Mouse (Mus musculus) T-cell, adult 2 months (primary cell): ENCODE measurements at regions not wholly inside any gene's neighbourhood (a gene's known extent, or its start where the extent isn't known, plus 50 kb on each side); places are given as distances from the start of the nearest gene placed in this dataset.

ENCODE experiments used
- DNase-seq: peaks from one replicate; pipeline ENCODE4 v3.0.0; 2022; ENCODE audit warnings: low spot score

- no peak for DNase-seq
These were observed 224.3 kb upstream of the Tank start for GRCm38 (mm10) chr2:61354104-61354503.

GRCm38 (mm10) chr2:61347451-61347850 lies 230.9 kb upstream of the Tank start:
- DNase-seq, result no peak

DNA sequence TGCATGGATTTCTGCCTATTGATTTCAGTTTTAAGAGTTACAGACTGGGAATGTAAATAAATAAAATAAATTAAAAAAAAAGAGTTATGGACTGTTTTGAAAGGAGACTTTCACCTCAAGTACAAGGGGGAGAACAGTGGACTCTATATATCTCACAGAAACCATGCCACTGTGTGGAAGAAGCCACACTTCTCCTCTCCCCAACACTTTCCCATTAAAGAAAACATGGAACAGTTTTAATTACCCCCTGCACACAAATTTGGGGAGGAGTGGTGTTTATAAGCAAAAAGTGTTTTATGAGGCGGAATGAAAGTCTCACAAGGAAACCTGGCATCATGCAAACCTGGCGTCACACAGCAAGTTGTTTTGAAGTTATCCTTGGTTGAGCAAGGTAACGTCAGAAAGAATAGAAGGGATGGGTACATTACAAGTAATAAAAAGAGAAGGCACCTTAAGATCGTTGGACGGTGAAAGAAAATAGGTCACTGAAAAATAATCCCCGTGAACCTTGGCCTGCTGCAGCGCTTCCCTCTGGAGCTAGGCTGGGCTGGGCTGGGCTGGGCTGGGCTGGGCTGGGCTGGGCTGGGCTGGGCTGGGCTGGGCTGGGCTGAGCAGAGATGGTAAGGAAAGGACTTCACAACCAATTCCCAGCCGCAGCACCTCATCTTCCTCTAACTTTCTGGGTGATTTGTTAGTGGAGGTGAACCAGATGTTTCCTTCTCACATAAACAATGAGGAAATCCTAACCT lies 232.2 kb upstream of the Tank start:
- no peak for DNase-seq

- DNase-seq, result no peak
These were observed 233.1 kb upstream of the Tank start for GRCm38 (mm10) chr2:61345311-61345710.

DNA sequence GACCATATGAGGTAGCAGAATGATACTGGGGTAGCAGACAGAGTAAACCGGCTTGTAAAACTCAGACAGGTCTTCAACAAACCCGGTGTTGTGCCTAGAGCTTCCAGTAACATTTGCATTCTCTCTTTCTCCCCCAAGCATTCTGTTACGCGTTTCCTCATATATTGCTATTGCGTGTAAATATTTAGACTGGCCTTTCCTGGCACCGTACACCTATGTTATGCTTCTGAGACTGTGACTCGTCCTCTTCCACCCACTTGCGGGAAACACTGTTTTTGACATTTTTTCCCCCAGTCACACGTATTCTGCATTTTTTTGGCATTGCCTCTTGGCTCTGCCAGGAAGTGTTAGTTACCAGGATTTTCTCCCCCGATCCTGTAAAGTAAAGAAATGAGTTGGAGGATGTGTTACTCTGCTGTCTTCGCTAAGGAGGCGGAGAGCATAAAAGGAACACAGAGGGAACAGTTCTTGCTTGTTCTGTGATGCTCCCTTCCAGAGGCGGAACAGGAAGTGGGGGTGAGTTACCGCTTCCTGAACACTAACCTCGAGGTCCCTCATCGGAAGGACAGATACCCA lies 233.7 kb upstream of the Tank start:
- DNase-seq, result no peak

- no peak for DNase-seq
These were observed 237.1 kb upstream of the Tank start for GRCm38 (mm10) chr2:61341254-61341653.

GRCm38 (mm10) chr2:61319226-61319625 lies 259.2 kb upstream of the Tank start:
- DNase-seq, result no peak

- no peak for DNase-seq
These were observed 268.0 kb upstream of the Tank start for GRCm38 (mm10) chr2:61310405-61310804.

DNA sequence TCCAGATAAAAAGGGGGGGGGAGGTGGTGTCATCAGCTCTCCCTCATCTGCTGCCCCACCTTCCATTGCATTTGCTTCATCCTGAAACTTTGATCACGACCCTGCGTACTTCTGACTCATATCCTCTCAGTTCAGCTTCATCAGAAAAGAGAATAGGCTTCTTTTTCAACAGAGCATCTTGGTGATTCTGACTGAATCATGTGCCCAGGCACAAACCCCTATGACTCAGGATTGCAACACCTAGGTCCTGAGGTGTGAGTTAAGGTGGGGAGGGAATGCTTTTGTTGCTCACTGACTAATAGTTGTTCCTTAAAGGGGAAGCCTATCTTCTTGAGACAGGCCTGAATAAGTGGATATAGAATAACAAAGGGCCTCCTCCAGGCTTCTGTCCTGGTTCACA lies 269.2 kb upstream of the Tank start:
- no peak for DNase-seq

GRCm38 (mm10) chr2:61297135-61297534 lies 281.2 kb upstream of the Tank start:
- no peak for DNase-seq

DNA sequence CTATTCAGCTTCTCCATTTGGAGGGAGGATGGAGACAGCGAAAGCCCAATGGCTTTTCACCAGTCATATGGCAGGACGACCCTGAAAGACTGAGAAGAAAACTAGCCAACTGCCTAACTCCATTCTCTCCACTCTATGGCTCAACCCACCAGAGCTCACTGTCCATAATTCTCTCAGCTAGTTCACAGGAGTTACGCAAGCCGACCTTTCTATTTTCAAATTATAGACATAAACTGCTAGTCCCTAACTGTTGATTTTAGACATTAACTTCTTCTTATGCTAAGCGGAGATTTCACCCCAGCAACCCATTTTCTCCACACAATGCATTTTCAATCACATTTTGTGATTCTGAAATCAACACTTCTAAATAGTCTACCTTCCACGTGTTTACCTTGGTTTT lies 281.8 kb upstream of the Tank start:
- no peak for DNase-seq

DNA sequence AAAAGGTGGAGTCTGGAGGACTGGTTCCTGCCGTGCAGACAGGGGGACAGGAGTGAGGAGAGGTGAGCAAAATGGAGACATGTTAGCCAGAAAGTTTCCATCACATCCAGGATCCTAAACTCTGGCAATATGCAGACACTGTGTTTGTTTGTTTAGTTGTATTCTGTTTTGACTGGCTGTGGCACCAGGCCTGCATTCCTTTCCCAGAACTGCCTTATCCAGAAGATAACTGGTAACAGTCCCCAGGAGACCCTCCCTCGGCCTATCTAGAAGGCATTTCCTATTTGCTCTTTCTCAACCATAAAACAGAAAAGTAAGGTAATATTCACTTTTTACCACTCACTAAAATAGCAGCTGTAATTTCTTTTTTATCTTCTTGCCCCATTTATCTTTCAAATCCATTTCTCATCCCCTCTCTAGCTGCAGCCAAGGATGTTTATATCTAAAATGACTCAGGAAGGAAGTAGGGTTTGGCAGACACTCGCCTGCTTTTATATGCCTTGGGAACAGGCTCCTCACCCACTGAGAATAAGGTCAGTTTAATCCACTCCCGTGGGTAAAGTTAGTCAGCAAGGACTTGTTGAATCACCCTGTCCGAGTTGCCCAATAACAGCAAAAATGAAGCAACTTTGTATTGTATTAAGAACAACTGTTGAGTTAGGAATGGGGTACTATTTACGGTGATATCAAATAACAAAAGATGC lies 283.0 kb upstream of the Tank start:
- DNase-seq, result no peak

DNA sequence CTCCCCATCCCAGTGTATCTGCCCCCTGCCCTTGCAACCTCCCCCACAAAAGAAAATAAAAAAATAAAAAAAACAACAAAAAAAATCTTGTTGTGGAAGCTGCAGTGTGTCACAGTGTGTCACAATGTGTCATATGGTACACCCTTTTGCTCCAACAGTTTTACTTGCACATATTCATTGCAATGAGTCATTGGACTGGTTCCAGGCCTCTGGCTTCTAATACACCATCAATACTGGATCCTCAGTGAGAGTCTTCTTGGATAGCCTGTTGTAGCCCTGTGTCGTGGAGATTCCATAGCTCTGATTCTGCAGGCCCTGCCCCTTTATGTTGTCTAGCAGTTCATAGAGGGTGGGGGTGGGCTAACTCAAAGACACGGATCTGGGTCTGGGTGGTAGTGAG lies 290.1 kb upstream of the Tank start:
- no peak for DNase-seq

DNA sequence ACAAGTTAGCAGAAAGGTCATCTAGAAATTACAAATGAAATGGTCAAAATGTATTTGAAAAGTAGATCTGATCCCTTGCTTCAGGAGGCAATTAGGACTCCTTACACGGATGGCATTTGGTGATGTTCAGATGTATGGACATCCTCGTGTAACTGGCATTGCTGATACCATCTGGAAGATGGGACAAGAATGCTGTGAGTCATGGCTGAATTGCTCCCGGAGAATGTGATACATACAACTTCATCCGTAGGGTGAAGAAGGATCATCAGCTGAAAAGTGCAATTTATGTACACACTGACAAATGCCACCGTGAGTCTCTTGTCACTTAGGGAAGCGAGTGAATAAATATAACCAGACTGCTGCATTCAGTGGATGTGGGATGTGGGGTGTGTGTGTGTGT lies 293.7 kb upstream of the Tank start:
- no peak for DNase-seq

DNA sequence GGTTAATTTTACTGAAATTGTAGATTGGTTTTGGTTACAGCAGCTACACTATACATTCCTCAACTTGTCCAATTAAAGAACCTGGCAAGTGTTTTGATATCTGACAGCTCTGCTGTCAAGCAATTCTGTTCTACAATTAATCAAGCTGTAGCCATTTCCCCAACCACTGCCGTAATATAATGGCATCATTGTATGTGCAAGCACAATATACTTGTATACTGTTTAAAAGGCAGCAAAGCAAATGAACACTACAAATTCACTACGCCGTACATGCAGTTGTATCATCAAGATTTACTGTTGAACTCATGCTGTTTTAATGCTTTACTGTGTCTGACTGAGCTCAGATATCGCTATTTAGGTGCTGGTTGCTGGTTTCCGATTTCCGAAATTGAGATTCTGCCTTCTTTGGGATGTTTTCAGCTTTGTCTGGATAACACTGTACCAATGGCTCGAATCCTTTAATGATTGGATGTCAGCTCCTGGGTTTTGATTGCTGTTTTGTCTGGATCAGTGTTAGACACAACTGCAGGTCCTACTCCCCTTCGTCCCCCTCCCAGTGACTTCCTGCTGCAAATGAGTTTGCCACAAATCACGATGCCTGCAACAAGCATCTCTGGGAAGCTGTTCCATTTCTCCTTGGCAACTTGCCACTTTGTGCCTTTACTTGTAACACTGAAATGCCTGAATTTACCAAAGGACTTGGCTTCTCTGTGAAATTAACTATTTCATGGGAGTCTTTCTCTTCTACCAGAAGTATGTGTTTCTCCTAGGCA lies 294.4 kb upstream of the Tank start:
- no peak for DNase-seq

DNA sequence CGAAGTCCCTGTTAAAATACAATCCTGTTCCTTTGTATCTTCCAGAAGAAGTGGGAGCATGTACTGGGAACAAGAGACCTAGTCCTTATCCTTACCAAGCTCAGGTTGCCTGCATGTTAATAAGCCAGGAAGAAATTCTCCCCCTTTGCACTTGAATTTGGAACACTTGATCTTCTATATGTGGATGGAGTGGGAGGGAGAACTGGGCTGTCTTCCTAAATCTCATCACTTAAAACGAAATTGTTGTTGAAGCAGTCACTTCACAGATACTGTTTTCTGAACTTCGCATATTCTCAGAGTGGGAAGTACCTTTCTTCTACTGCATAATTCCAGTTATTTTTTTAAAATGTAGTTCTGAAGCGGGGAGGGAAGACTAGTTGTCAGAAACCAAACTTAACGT lies 305.7 kb upstream of the Tank start:
- DNase-seq, result no peak

DNA sequence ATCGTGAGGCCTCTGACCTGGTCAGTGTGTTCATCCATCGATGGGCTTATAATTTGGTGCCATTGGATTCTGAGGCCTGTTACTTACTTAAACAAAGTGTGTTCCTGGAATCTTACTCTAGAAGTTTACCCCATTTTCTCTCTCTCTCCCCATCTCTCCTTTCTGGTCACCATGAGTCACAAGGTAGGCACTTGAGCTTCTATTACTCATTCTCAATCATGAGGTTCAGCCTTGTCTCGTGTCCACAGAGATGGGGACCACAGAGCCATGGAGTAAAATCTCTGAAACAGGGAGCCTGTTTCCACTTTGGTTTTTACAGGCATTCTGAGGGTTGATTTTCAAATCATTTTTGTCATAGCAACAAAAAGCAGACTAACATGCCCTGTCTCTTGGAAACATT lies 304.7 kb upstream of the Rbms1 start:
- DNase-seq, result no peak

- DNase-seq, result no peak
These were observed 287.2 kb upstream of the Rbms1 start for GRCm38 (mm10) chr2:61250068-61250800.

GRCm38 (mm10) chr2:61247956-61248355 lies 285.0 kb upstream of the Rbms1 start:
- no peak for DNase-seq

DNA sequence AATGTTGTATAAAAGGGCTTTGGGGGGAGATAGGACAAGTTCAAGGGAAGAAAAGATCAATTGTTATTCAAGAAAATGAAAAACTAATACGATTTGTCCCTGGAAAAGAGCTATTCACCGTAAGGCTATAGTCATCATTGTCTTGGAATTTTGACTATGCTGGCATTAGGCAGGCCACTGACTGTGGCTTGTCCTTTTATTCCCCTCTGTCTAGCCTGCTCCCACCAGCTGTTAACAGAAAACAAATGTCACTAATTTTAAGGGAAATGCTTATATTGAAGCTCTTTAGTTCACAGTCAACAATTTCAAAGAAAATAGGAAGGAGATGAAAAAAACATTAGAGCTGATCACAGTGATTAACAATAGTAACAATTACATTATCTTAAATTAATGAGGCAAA lies 284.3 kb upstream of the Rbms1 start:
- DNase-seq, result no peak

DNA sequence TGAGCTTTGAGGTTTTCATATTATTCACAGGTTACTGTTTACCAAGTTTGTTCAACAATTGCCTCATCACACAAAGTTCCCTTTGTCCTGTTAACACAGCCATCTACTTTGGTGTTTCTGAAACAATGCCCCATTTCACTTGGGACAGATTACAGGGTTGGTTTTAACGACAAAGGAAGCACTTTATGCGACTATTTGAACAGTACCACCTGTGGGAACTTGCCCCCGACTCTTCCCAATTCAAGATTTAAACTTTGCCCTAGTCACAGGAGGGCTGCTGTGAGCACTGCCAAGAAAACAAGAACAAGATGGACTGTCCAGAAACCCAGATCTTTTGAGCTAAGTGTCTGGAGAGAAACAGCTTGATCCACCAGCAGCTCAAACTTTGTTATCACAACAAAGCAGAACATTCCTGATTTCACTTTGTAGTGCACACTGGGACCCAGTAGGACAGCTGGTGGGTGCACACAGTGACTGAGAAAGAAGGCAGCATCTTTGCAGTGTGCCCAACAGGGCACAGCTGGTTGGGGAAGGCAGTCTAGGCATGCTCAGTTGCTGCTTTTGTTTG lies 283.8 kb upstream of the Rbms1 start:
- DNase-seq, result no peak

DNA sequence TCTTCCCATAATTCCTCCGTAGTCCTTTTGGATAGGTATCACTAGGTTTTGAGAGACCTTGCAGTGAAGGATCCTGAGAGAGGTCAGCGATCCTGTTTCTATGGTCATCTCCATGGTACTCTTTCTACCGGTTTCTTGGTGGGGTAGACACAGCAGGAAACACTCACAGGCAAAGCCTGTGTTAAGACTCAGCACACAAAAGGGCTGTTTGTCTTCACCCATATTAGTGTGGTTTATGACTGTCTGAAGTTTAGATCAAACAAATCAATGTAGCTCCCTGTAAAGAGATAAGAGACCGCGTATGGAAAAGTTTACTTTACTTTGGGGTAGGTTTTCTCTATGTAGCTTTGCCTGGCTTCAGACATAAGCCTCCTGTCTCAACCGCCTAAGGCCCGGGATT lies 282.5 kb upstream of the Rbms1 start:
- DNase-seq, result no peak
